Mouse (Mus musculus) heart, embryonic 11.5 days (tissue): Measurements from ENCODE around the gene Rbpj. TPM values are rescaled to one million over a fixed set of nuclear protein-coding genes. Genes with fewer than 3 reads are reported as not detected.

Experiments
- ATAC-seq: fragments of 200-750 bp; cut with Nextera tagmentation; replicated peaks from 2 replicates; pipeline ENCODE4 v1.8.0; 2017; ENCODE audit warnings: moderate library complexity; ENCODE audit not compliant: insufficient number of reproducible peaks, low FRiP score, low TSS enrichment
- H3K27ac ChIP-seq: fragments of 300-500 bp; sonication (generic); 2 replicates; pipeline ENCODE4 v1.5.1; 2014; ENCODE audit warnings: mild to moderate bottlenecking, low read depth, low read length
- H3K27me3 ChIP-seq: fragments of 300-500 bp; sonication (generic); 2 replicates; pipeline ENCODE4 v1.6.1; 2014; ENCODE audit warnings: mild to moderate bottlenecking, low read length, mixed read lengths; ENCODE audit not compliant: control insufficient read depth, insufficient read depth
- H3K36me3 ChIP-seq: fragments of 300-500 bp; sonication (generic); 2 replicates; pipeline ENCODE4 v1.6.1; 2014; ENCODE audit warnings: mild to moderate bottlenecking, low read length, moderate library complexity, mixed read lengths; ENCODE audit not compliant: control insufficient read depth, insufficient read depth
- H3K4me1 ChIP-seq: fragments of 300-500 bp; sonication (generic); 2 replicates; pipeline ENCODE4 v1.6.1; 2014; ENCODE audit warnings: low read length; ENCODE audit not compliant: control insufficient read depth, insufficient read depth
- H3K4me2 ChIP-seq: fragments of 300-500 bp; sonication (generic); 2 replicates; pipeline ENCODE4 v1.6.1; 2014; ENCODE audit warnings: mild to moderate bottlenecking, moderate library complexity
- H3K4me3 ChIP-seq: fragments of 300-500 bp; sonication (generic); 2 replicates; pipeline ENCODE4 v1.5.1; 2014; ENCODE audit warnings: low read depth, low read length
- H3K9ac ChIP-seq: fragments of 300-500 bp; sonication (generic); 2 replicates; pipeline ENCODE4 v1.6.1; 2014; ENCODE audit warnings: mild to moderate bottlenecking, low read depth, low read length, moderate library complexity
- H3K9me3 ChIP-seq: fragments of 300-500 bp; sonication (generic); replicated peaks from 2 replicates; pipeline ENCODE4 v1.6.1; 2016; ENCODE audit warnings: low read length; ENCODE audit not compliant: control insufficient read depth
- WGBS: fragments of 180-500 bp; shearing (Covaris S2); extraction: QIAGEN DNeasy Blood & Tissue Kit; methylation state at CpG from one replicate; pipeline ENCODE4 v1.1.7; 2014; ENCODE audit not compliant: insufficient replicate concordance; 5-methylcytosine and 5-hydroxymethylcytosine counted together
- polyA plus RNA-seq: library from polyadenylated mRNA; unstranded; fragments of >200 nt; fragmentation: Nextera tagmentation; extraction: Ambion mirVana; gene quantifications from 2 replicates; pipeline ENCODE4 v1.2.1, GENCODE M21; 2014

Rbpj gene
- polyA plus RNA-seq, 1 experiment from 2014 or later: 22.0 TPM

DNA sequence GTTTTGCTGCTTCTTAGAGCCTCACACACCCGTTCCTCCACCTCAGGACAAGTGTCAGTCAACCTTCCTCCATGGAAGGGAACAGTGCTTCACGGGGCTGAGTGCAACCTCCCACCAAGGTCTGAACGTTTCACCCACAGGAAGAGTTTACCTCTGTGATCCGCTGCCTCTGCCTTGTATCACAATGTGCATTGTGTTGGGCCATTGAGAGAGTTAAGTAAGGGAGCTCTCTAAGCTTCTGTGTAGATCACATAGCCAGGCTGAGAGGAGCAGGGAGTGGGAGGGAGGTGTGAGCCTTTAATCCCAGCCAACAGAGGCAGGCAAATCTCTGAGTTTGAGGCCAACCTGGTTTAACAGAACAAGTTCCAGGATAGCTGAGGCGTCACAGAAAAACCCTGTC lies 58.9 kb downstream of the Rbpj start:
- ATAC-seq: no peak
- Histone ChIP-seq H3K4me1 (peaks cover 10% of the 10 kb centered on the region), H3K27me3 (peaks cover 23% of the 10 kb centered on the region)

DNA sequence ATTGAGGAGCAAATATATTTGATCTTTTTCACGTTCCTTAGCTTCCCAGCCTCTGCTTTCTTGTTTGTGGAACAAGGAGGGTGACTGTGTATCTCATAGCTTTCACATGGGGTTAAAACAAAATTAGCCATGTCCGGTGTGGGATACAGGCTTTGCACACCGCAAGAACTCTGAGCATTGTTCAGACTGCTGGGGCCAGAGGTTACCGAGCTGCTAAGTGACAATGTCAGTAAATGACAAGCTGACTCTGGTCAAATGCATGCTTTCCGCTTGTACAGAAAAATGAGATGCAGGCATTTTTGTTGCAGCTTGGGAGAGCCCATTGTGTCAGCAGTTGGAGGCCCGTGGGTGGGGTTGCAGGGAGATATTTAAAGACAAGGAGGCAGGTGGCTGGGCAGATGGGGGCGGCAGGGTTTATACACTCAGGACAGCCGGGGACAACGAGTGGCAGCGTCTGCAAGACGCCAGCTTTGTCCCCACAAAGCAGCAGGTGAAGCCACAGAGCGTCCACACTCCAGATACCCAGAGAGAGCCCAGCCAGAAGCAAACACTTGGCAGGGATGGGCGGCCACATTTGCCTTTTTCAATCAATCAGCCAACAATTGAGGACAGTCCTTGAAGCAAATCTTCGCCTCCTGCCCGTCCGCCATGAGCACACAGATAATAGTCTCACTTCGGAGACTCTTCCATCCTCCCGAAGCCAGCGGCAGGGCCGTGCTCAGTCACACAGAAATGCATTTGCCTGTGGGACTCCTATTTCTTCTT lies 59.5 kb downstream of the Rbpj start:
- no peaks in the 10 kb centered on the region for H3K36me3 ChIP-seq
- 59% methylated on average over 20 of the region's 20 CpGs for WGBS

More for the DNA sequence above, 58.9 kb downstream of the Rbpj start:
- Histone ChIP-seq H3K27ac (no peak overlapping the region), H3K9me3 (no peaks in the 10 kb centered on the region), H3K36me3 (no peaks in the 10 kb centered on the region), H3K4me3 (no peak overlapping the region), H3K9ac (no peak overlapping the region), H3K4me2 (no peak overlapping the region)
- 69% methylated on average over 5 of the region's 5 CpGs for WGBS

DNA sequence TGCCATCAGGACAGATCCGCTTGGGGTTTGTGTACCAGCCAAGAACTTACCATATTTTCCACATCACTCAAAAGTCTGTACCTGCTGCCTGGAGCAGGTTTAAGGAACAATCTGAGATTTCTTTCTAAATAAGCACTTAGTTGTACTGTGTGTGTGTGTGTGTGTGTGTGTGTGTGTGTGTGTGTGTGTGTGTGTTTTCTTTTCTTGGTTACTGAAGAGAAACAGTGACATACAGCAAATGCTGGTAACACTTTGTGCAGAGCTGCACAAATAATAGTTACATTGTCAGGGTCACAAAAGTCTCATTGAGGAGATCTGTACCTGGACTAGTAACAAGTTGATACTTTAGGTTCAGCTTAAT lies 60.1 kb downstream of the Rbpj start:
- Histone ChIP-seq H3K36me3 (no peaks in the 10 kb centered on the region), H3K4me2 (no peak overlapping the region), H3K27me3 (peaks cover 27% of the 10 kb centered on the region), H3K4me3 (no peak overlapping the region), H3K27ac (no peak overlapping the region), H3K9ac (no peak overlapping the region), H3K4me1 (peaks cover 10% of the 10 kb centered on the region), H3K9me3 (no peaks in the 10 kb centered on the region)
- ATAC-seq: no peak
- 82% methylated on average over 1 of the region's 1 CpGs for WGBS

More for the DNA sequence above, 59.5 kb downstream of the Rbpj start:
- Histone ChIP-seq H3K4me2 (no peak overlapping the region), H3K4me3 (no peak overlapping the region), H3K9me3 (no peaks in the 10 kb centered on the region), H3K27ac (no peak overlapping the region), H3K9ac (no peak overlapping the region), H3K27me3 (peaks cover 23% of the 10 kb centered on the region), H3K4me1 (peaks cover 10% of the 10 kb centered on the region)
- ATAC-seq: no peak

DNA sequence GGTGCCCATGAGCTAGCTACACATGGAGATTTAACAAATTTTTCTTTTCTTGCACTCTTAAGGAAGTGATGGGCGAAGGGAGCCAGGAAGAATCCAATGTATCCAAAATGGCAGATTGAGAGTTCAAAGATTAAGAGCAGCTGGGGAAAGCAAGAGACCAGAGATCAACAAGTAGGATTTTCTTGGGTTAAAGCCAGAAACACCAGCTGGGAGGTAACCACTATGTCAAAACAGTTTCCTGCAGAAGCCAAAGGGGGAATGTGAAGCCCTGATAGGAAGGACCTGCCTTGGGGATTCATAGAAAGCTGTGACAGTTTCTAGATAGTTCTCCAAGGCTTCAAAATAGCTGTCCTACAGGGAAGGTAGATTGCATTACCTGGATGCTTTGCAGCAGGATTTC lies 63.9 kb downstream of the Rbpj start:
- Histone ChIP-seq H3K4me1 (no peaks in the 10 kb centered on the region), H3K9me3 (no peaks in the 10 kb centered on the region), H3K4me2 (no peak overlapping the region), H3K27me3 (peaks cover 13% of the 10 kb centered on the region), H3K36me3 (no peaks in the 10 kb centered on the region), H3K9ac (no peak overlapping the region), H3K4me3 (no peak overlapping the region), H3K27ac (no peak overlapping the region)
- ATAC-seq: no peak
- WGBS: 75% methylated on average over 1 of the region's 1 CpGs

DNA sequence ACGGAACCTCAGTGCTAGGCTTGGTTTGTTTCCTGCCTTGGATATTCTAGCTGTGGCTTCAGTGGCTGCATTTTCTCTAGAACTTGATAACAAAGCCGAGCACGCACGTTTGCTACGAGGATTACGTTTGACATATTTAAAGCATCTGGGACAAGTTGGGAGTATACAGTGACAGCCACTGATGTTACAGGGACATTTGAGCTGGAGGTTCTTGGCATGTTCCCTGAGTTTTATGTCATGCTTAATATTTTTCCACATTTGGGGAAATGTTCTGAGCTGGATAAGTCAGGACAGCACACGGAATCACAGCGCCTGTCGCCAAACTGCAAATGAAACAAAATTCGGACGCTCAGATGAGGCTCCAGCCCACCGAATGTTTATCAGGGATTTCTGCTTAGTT lies 69.1 kb downstream of the Rbpj start:
- H3K9me3 ChIP-seq: no peaks in the 10 kb centered on the region
- WGBS: 74% methylated on average over 12 of the region's 12 CpGs
- no peaks in the 10 kb centered on the region for H3K36me3 ChIP-seq
- 0 out of 2 replicates have a peak, but pooled peaks cover 4% of the 10 kb centered on the region for H3K27me3 ChIP-seq
- H3K9ac ChIP-seq: no peak overlapping the region
- no peaks in the 10 kb centered on the region for H3K4me1 ChIP-seq
- no peak overlapping the region for H3K27ac ChIP-seq
- ATAC-seq: no peak
- H3K4me2 ChIP-seq: no peak overlapping the region
- no peak overlapping the region for H3K4me3 ChIP-seq

DNA sequence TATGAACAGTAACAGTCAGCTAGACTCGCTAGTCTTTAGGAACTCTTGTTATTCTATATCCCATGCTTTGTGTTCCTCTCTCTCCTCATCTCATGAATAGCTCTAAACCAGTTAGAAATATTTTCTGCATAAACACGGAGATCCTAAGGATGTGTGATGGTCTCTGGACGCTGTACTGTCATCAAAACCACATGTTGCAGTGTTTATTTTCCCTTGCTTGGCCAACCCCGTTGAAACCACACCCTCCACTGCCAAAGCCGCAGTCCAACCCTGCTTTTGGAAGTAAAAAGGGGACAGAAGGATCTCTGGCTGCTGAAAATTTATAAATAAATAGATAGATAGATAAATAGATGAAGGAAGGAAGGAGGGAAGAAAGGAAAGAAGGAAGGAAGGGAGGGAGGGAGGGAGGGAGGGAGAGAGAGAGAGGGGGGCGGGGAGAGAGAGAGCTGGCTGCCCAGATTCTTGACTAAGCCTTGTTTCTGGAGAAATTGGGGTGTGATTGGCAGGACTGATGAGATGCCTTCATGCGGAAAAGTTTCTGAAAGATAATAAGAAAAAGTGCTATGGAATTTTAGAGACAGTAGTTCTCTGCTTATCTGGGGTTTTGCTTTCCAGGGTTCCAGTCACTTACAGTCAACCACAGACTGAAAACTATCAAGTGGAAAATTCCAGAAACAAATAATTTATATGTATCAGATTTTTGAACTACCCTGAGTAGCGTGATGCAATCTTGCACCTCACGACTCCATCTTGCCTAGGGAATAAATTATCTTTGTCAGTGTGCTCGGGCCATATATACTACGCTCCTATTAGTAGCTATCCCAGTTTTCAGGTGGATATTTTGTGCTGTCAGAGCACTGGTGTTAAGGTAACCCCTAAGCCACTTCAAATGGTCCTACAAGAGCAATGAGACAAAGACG lies 70.9 kb downstream of the Rbpj start:
- H3K27me3 ChIP-seq: no peaks in the 10 kb centered on the region
- no peaks in the 10 kb centered on the region for H3K36me3 ChIP-seq
- no peaks in the 10 kb centered on the region for H3K4me1 ChIP-seq
- ATAC-seq: no peak
- no peak overlapping the region for H3K27ac ChIP-seq
- WGBS: 69% methylated on average over 12 of the region's 12 CpGs
- no peak overlapping the region for H3K9ac ChIP-seq
- no peak overlapping the region for H3K4me3 ChIP-seq
- no peak overlapping the region for H3K4me2 ChIP-seq
- H3K9me3 ChIP-seq: no peaks in the 10 kb centered on the region

DNA sequence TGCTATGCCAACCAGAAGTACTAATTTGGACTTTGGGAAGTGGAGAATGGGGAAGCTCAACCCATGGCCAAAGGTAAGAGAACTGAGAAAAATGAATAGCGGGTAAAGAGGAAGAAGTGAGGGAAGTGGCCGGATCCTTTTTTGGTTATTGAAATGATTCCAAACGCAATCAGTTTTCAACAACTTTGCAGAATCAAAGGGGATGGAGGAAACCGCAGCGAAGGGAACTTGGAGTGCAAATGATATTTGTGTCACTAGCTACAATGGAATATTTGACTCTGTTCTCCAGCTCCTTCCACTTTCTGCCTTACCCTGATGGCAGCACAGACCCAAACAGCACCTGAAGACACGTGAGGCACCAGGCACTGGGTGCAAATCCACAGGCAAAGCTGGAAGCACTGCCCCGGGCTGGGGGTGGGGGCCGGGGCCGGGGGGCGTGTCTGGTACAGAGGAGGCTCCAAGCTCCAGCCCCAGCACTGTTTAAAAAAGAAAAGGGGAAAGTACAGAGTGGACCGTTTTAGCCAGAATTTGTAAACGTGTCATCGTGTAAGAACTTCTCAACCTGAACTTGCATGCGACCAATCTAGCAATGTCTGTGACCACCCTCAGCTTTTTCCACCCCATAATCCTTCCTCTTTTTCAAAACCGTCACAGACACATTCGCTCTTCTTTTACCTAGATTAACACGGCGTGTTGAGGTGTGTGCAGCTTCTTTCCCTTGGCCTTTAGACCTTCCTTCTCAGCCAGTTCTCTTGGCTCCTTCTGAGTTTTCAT lies 74.1 kb downstream of the Rbpj start:
- H3K27me3 ChIP-seq: no peaks in the 10 kb centered on the region
- H3K27ac ChIP-seq: no peak overlapping the region
- H3K9me3 ChIP-seq: no peaks in the 10 kb centered on the region
- H3K4me3 ChIP-seq: no peak overlapping the region
- no peaks in the 10 kb centered on the region for H3K36me3 ChIP-seq
- 80% methylated on average over 18 of the region's 18 CpGs for WGBS
- no peak overlapping the region for H3K4me2 ChIP-seq
- H3K9ac ChIP-seq: no peak overlapping the region
- H3K4me1 ChIP-seq: no peaks in the 10 kb centered on the region
- ATAC-seq: no peak

DNA sequence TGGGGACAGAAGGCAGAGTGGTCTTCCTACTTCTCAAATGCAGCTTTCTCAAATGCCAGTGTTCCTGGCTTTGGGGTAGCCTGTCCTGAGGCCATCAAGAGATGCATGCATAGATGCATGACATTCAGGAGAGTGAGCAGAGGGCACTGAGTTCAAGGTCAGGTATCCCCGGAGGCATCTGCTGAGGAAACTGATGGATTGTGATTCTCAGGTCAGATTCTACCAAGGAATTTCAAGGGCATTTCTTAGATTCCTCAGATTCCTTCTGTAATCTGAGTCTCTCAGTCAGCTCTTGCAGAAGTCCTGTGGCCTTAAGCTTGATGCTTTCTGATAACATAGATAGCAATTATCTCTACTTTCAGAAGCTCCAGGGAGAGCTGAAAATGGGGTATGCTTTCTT lies 76.1 kb downstream of the Rbpj start:
- Histone ChIP-seq H3K4me3 (no peak overlapping the region), H3K9me3 (no peaks in the 10 kb centered on the region), H3K4me2 (no peak overlapping the region), H3K4me1 (no peaks in the 10 kb centered on the region), H3K36me3 (no peaks in the 10 kb centered on the region), H3K9ac (no peak overlapping the region), H3K27ac (no peak overlapping the region), H3K27me3 (no peaks in the 10 kb centered on the region)
- ATAC-seq: no peak
- 7% methylated on average over 1 of the region's 1 CpGs for WGBS
